Mouse (Mus musculus) G1E (cell line): ENCODE data around the gene Gm49383. TPM values are rescaled to one million over a fixed set of nuclear protein-coding genes. Genes with fewer than 3 reads are reported as not detected.

Experiments used
- ATAC-seq: 2 replicates; pipeline ENCODE4 v1.8.0; 2016; ENCODE audit warnings: mild to moderate bottlenecking; ENCODE audit not compliant: insufficient number of reproducible peaks, poor library complexity, low FRiP score, severe bottlenecking; ENCODE audit errors: extremely low read depth
- DNase-seq: peaks from one replicate; pipeline ENCODE4 v3.0.0; 2012; ENCODE audit warnings: low spot score
- H3K27me3 ChIP-seq: 2 replicates; pipeline ENCODE4 v1.6.1; 2012; ENCODE audit warnings: mild to moderate bottlenecking, low read length, inconsistent platforms; ENCODE audit not compliant: insufficient read depth
- H3K36me3 ChIP-seq: replicated peaks from 2 replicates; pipeline ENCODE3; 2012; ENCODE audit warnings: mild to moderate bottlenecking, inconsistent platforms
- H3K4me1 ChIP-seq: 2 replicates; pipeline ENCODE4 v1.6.1; 2012; ENCODE audit warnings: low read depth, low read length, inconsistent platforms, mixed read lengths; ENCODE audit not compliant: insufficient read depth
- H3K4me3 ChIP-seq: 2 replicates; pipeline ENCODE4 v1.5.1; 2012; ENCODE audit warnings: low read depth, mild to moderate bottlenecking, inconsistent platforms, low read length, moderate library complexity, mixed read lengths
- H3K9me3 ChIP-seq: replicated peaks from 2 replicates; pipeline ENCODE4 v1.6.1; 2012; ENCODE audit warnings: inconsistent platforms
- CTCF ChIP-seq: IDR thresholded peaks from 2 replicates; pipeline ENCODE4 v1.5.1; 2012; ENCODE audit warnings: low read depth, low read length, inconsistent platforms, mixed read lengths
- GATA1 ChIP-seq: IDR thresholded peaks from 2 replicates; pipeline ENCODE4 v1.6.1; 2012; ENCODE audit warnings: borderline replicate concordance, low read length, inconsistent platforms, mixed read lengths
- GATA2 ChIP-seq: IDR thresholded peaks from 2 replicates; pipeline ENCODE4 v1.6.1; 2012; ENCODE audit warnings: low read depth, low read length, inconsistent platforms, borderline replicate concordance
- POLR2AphosphoS5 ChIP-seq: IDR thresholded peaks from 2 replicates; pipeline ENCODE4 v1.6.1; 2012; ENCODE audit warnings: low read depth, low read length, inconsistent platforms; ENCODE audit not compliant: insufficient replicate concordance
- TAL1 ChIP-seq: conservative IDR thresholded peaks from 2 replicates; pipeline ENCODE4 v1.6.1; 2012; ENCODE audit warnings: low read depth, low read length, inconsistent platforms, mixed read lengths
- polyA plus RNA-seq: library from polyadenylated mRNA; stranded (reverse); fragments of >175 nt; gene quantifications from 2 replicates; pipeline ENCODE4 v1.2.3, GENCODE M21; 2012
- total RNA-seq, 2 experiments: library from RNA; stranded (forward) in 1 of 2; stranded (reverse) in 1 of 2; fragments of 200-1000 nt in 1 of 2; fragments of >200 nt in 1 of 2; fragmentation: Nextera tagmentation in 1 of 2; gene quantifications; 2 replicates each; pipeline ENCODE4 v1.2.3; 2014 to 2017

Gene Gm49383
- total and polyA plus RNA-seq, 3 experiments: 33.0 to 75.5 (median 56.1) TPM

DNA sequence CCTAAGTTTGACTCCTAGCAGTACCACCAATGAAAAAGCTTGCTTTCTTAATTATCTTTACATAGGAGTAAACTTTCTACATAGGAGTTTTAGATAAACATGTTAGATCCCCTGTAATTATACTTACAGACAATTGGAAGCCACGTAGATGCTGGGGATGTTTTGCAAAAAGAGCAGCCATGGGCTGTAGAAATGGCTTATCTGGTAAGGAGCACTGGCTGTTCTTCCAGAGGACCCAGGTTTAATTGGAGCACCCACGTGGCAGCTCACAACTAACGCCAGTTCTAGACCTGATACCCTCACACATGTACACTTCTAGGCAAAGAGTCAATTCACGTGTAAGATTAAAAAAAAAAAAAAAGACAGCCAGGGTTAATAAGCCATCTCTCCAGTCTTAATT lies 15.1 kb downstream of the Gm49383 start:
- no peak for TF ChIP-seq GATA2
- no peak for TF ChIP-seq CTCF
- TF ChIP-seq TAL1: no peak
- no peak for TF ChIP-seq GATA1
- TF ChIP-seq POLR2AphosphoS5: no peak
- ATAC-seq (no peak), DNase-seq (no peak)
- Histone ChIP-seq H3K36me3 (peaks cover 60% of the 10 kb centered on the region), H3K27me3 (no peaks in the 10 kb centered on the region), H3K9me3 (peaks cover 4% of the 10 kb centered on the region), H3K4me1 (peaks cover 39% of the 10 kb centered on the region), H3K4me3 (peak overlapping the region; percentile 28; the same call in 1 of the 2 replicates)

DNA sequence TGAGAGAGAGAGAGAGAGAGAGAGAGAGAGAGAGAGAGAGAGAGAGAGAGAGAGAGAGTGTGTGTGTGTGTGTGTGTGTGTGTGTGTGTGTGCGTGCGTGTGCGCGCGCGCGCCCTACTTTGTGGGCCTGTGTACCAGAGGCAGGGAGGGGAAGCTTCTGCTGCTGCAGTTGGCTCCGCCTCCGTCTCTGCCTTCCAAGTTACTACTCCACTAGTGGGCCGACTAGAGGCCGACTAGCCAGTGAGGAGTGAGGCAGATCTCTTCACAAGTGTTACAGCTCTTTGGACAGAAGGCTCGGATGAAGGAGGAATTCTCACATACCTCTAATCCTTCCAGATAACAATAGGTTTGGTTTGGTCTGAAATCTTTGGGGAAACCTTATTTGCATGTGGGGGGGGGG lies 17.5 kb downstream of the Gm49383 start:
- peaks cover 4% of the 10 kb centered on the region for H3K9me3 ChIP-seq
- ATAC-seq: no peak
- TF ChIP-seq GATA1 (no peak), TAL1 (no peak), POLR2AphosphoS5 (no peak), CTCF (no peak), GATA2 (no peak)
- no peak overlapping the region for H3K4me3 ChIP-seq
- DNase-seq: no peak
- H3K36me3 ChIP-seq: peaks cover 69% of the 10 kb centered on the region
- H3K4me1 ChIP-seq: peaks cover 27% of the 10 kb centered on the region
- H3K27me3 ChIP-seq: no peaks in the 10 kb centered on the region

DNA sequence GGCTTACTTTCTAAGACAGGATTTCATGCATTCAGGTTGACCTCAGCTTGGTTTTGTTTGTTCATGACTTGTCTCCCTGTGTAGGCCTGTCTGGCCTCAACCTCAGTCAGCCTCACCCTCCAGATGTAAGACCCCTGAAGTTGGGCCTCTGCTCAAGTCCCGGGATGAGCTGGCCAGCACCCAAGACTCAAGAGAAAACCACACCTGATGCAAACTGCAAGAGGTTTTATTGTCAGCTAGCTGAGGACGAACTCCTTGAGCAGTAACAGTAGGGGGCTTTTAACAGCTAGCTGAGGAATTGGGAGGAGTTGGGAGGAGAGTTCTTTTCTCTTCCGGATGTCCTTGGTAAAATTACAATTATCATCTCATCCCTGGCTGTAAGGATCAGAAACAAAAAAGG lies 19.4 kb downstream of the Gm49383 start:
- H3K36me3 ChIP-seq: peaks cover 85% of the 10 kb centered on the region
- H3K9me3 ChIP-seq: peaks cover 4% of the 10 kb centered on the region
- H3K4me3 ChIP-seq: no peak overlapping the region
- ATAC-seq (no peak), DNase-seq (no peak)
- peaks cover 30% of the 10 kb centered on the region for H3K4me1 ChIP-seq
- TF ChIP-seq GATA1: no peak
- no peak for TF ChIP-seq GATA2
- TF ChIP-seq POLR2AphosphoS5: no peak
- TF ChIP-seq CTCF: no peak
- no peak for TF ChIP-seq TAL1
- H3K27me3 ChIP-seq: no peaks in the 10 kb centered on the region

- Histone ChIP-seq H3K9me3 (peaks cover 4% of the 10 kb centered on the region), H3K4me3 (no peak overlapping the region), H3K36me3 (peaks cover 85% of the 10 kb centered on the region), H3K4me1 (peaks cover 25% of the 10 kb centered on the region), H3K27me3 (no peaks in the 10 kb centered on the region)
- DNase-seq: no peak
- no peak for ATAC-seq
- TF ChIP-seq GATA2 (no peak), TAL1 (no peak), GATA1 (no peak), POLR2AphosphoS5 (no peak), CTCF (no peak)
These were observed 20.9 kb downstream of the Gm49383 start for GRCm38 (mm10) chr12:69175975-69176374.

- no peak for DNase-seq
- Histone ChIP-seq H3K36me3 (peaks cover 53% of the 10 kb centered on the region), H3K4me3 (no peak overlapping the region), H3K27me3 (no peaks in the 10 kb centered on the region), H3K4me1 (peaks cover 41% of the 10 kb centered on the region), H3K9me3 (no peaks in the 10 kb centered on the region)
- ATAC-seq: no peak
- TF ChIP-seq POLR2AphosphoS5: no peak
- no peak for TF ChIP-seq TAL1
- no peak for TF ChIP-seq GATA2
- TF ChIP-seq GATA1: no peak
These were observed 25.6 kb downstream of the Gm49383 start for GRCm38 (mm10) chr12:69171307-69171706.

DNA sequence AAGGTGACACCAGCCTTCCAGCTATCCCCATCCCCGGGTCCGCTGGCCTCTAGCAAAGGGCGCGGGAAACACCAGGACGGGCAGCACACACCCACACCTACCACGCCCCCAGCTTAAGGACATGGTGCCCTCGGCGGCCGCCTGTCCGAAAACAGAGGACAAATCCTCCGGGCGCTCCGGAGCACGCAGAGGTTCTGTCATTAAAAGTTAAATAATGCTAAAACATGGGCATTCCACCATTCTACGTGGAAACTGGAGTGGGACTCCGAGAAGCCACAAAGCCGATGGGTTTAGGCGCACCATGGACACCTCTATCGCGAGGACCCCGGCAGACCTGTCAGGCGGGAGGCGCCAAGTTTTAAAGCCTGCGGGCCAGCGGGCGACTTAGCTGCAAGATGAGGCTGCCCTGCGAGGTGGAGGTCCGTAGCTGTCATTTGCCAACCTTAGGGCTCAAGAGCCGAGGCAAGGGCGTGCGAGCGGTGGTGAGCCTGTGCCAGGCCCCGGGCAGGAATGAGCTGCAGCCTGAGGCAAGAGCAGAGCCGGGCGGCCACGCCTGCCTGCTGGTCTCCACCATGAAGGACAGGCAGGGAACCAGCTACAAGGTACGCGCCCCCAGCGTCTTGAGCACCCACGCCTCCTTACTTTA lies 28.3 kb downstream of the Gm49383 start, which contains the start of gene Lrr1:
Lrr1 (plus strand) TSS at position 354 of the 646 bp plus-strand sequence.
- DNase-seq (peak; percentile 88), ATAC-seq (peak; percentile 83)
- Histone ChIP-seq H3K4me3 (peak within 1 kb of the TSS; percentile 87), H3K27me3 (no peaks in the 10 kb centered on the region), H3K4me1 (peaks cover 42% of the 10 kb centered on the region), H3K9me3 (no peaks in the 10 kb centered on the region), H3K36me3 (peaks cover 27% of the 10 kb centered on the region)
- TF ChIP-seq POLR2AphosphoS5 (peak; percentile 72; the same call in 1 of the 2 replicates), TAL1 (no peak), CTCF (no peak), GATA1 (no peak)
